Mouse (Mus musculus): Measurements from ENCODE around the gene Ctrc.
A peak's percentile ranks its signal among the peaks of the same experiment; 100 is the strongest.

The Ctrc gene

DNA sequence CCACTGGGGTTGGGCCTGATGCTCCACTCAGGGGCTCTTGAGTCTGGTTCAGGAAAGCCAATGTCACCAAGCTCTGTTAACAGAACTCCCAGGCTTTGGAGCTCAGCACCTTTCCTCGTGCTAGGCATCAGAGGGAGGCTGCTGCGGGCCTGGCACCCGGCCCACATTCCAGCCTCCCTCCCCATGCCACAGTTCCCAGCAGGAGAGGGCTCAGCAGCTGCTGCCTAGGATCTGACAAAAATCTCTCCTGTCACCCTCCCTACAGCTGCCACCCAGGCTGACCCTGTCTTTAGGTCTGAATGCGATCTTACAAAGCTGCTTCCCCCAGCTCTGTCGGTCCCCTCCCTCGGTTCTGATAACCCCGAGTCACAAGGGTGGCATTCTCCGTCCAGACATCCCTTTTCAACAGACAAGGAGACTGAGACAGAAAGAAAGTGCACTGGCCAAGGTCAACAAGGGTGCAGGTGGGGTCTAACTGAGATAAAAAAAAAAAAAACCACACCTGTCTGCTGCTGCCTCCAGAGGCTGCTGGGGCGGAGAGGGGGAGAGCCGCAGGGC, 20.9 kb upstream of the Ctrc start:
- peak; percentile 62 to 81 for DNase-seq

DNA sequence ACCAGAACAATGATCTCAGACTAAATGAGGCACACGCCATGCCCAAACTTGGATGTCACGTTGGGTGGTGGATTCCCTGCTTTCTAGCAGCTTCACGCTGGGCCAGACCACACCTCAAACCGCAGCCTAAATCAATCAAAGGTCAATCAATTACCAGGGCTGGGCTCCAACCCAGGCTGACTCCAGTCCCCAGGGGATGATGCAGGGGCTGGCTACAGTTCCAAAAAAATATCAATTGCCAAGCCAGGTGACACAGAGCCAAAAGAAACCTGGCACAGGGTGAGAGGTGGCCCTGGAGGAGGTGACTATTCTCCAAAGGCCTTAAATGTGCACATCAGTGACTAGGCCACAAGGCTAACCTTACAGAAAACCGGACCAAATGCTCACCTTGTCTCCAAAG, 19.4 kb upstream of the Ctrc start:
- peak in 1 of 2 experiments; percentile 39 for DNase-seq

DNA sequence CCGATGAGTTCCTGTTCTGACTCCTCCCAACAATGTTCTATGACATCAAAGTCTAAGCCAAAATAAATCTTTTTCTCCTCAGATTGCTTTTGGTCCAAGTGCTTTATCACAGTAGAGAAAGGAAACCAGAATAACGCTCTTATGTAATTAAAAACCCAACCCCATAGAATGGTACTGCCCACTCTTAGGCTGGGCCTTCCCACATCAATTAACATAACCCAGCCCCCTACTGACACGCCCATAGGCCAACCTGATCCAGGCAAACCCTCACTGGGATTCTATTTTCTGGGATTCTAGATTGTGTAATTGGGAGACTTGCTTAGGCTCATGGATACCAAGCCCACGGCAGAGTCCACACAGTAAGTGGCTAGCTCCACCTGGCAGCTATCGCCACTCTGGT, 18.8 kb upstream of the Ctrc start:
- DNase-seq, result no peak

DNA sequence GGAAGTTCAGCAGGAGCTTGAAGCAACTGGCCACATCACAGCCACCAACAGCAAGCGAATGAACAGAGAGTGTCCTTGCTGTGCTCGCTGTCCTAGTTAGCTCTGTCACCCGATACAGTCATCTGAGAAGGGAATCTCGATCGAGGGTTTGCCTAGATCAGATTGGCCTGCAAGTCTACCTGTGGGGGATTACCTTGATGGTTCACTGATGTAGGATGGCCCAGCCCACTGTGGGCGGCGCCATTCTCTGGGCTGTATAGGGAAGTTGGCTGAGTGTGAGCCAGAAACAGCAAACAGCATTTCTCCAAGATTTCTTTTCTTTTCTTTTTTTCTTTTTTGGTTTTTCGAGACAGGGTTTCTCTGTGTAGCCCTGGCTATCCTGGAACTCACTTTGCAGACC, 18.3 kb upstream of the Ctrc start:
- DNase-seq, result peak in 1 of 2 experiments; percentile 25

DNA sequence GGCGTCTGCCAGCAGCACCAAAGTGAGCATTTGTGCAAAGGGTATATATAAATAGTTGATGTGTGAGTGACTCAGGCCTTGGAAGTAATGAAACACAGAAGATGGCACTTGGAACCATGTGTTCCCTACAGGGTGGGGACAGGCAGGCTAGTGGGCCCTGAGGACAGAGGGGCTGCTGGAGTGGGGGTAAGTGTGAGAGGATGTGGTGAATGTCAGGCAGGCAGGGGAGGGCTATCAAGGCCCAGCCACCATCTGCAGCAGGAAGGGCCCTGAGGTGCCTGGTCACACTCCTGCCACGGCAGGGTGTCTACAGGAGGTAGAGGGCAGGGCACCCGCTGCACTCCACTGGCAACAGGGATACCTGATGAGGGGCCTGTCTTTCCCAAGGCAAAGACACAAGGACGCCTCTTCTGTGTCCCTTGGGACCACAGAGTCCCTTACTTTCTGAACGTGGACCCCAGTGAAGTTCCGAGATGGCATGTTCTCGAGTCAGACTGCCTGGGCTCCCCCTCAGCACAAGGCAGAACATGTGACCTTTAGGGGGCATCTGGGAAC, 17.6 kb upstream of the Ctrc start:
- no peak for DNase-seq

DNA sequence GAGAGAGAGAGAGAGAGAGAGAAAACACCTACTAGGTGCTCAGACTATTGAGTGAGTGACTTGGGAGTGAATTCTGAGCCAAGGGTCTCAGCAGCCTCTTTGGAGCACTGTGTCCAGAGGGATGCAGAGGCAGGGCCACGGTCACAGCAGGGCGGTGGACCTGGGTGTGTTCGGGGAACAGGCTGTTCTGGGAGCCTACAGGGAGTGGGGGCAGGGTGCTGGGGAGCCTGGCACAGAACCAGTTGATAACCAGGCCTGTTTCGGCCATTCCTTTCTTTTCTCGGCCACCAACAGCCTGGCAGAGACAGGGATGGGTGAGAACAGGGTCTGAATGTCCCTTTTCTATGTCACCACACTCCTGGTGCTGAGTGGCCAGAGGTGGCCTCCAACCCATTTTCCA, 16.7 kb upstream of the Ctrc start:
- peak in 1 of 2 experiments; percentile 37 for DNase-seq

DNA sequence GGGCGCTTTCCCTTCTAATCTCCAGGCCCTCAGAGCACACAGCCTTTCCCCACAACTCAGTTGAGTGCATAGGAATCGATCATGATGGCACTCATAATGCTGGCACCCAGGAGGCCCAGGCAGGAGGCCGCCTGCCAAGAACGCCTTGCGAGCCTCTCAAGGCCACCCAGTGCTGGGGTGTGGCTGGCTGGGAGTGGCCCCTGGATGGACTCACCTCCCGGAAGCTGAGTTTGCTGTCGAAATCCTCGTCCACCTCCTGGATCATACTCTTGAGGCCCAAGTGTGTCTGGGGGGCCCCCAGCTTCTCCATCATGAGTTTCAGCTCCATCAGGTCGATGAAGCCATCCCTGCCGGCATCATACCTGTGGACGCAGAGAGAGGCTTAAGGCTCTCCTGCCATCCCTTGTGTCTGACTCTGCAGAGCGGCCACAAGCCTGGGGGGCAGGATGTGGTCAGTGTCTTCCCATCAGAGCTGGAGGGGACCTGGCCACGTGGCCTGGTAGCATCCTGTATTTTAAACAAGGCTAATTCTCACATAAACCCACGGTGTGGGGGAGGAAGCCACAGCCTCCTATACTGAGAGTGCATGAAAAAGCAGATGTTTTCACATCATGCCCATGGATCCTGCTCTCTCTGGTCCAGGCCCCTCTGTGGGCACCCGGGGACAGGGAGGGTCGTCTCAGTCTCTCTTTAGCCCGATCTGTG, 15.6 kb upstream of the Ctrc start:
- DNase-seq, result peak in 1 of 2 experiments; percentile 31

DNA sequence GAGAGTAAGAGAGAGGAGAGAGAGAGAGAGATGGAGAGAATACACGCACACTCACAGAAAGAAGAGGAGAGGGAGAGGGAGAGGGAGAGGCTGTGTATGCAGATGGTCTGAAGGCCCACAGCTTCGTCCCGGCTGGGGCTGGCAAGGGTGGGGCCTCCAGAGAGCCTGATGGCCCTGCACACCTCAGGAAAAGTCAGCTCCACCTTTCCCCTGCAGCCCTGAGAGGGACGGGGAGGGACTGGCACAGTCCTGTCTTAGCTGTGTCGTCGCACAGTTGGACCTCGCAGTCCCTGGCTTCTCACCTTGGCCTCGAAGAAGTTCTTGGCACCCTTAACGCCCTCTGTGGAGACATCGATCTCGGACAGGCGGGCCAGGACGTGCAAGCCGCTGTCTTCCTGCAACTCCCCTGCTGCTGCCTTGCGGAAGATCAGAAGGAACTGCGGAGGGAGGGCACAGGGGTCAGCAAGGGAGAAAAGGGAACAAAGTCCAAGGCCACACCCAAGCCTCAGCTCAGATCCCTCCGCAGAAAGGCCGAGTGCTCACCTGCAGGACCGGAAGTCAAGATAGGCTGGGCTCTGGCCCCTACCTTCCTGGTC, 14.2 kb upstream of the Ctrc start:
- DNase-seq, result peak in 1 of 2 experiments; percentile 37

DNA sequence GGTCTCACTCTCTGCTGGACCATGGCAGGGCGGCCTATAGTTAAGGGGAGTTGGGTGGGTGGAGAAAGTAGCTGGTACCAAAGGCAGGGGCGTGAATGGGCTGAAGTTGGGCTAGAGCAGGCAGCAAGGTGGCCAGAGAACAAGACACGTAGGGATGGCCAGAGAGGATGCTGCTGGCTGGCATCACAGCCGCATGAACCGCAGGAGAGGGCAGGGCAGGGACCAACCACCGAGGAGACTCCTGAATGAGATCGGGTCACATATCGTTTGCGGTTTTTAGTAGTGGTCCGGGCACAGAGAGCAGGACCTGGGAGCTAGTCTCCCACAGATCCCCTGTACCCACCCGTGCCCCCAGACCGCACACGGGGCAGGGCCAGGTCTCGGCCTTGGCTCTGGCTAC, 13.2 kb upstream of the Ctrc start:
- DNase-seq, result peak in 1 of 2 experiments; percentile 39

DNA sequence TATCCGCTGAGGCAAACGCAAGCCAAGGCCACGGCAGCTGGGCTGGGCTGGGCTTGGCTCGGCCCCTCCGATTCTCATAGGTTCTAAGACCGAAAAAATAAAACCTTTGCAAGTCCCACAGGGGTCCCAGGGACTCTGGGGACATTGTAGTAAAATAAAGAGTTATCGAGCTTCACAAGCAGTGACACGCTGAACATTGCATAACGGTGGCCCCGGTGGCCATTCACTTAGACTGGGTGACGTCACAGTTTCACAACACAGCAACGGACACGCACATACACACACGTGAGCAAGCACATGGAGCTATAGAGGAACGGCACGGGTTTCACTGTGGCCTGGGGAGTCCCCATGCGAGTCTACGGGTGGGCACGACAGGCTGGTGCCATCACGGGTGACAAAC, 12.3 kb upstream of the Ctrc start:
- peak in 1 of 2 experiments; percentile 71 for DNase-seq

DNA sequence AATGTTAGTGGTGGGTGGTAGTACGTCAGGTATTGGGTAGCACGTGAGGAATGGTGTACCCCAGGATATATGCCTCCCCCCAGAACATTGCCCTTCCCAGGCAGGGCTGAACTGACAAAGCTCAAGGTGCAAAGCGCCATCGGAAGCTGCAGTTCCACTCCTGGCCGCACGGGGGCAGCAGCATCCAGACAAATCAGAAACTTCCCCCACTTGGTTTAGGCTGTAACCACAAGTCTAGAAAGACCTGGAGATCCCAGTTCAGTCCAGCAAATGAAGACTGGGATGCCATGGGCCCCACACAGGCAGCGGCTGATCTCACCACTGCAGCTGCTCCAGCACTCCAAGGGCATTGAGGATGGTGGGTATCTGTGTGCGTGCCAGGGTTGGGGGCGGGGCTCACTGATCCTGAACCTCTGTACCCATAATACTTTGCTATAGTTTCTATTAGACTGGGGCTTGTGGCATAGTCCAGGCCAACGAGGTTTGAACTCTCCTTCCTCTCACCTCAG, 11.3 kb upstream of the Ctrc start:
- DNase-seq, result peak; percentile 79 to 85

DNA sequence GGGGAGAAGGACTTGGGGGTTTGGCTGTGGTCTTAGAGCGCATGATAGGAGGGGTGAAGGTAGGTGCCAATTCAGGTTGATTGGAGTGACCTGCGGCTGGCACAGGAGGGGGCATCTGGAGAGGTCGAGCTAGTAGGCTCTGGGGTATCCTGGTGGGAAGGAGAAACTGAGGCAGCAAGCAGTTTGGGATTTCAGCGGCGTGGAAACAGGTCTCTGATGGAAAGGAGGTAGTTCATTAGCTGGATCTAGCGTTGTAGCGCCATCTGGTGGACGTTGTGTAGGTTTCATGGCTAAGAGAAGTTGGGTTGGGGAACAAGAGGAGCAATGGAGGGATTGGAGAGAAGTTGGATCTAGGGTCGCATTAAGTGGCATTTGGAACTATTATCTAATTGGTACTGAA, 7.3 kb upstream of the Ctrc start:
- DNase-seq, result peak in 1 of 2 experiments; percentile 69

DNA sequence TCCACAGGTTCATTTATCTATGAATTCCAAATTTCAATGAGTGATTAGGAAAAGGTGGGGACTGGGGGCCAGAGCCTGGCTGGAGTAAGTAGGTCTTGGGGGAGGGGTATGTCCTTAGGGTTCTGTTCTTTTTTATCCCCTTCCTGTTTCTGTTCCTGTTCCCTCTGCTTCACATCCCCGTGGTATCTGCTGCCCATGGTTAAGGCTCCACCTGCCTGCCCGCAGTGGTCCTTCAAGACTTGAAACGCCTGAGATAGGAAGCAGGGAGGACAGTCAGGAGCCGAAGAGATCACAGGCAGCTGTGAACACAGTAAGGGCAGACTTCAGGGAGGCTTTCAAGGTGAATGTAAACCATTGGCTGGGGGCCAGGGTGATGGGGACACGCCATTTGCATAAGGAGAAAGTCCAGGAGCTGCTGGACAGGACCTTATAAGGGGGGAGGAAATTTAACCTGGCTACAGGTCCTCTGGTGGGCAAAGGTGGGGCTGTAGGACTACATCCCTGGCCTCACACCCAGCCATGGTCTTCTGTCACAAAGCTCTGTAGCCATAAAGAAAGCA, 11.5 kb downstream of the Ctrc start:
- peak; percentile 63 to 75 for DNase-seq

DNA sequence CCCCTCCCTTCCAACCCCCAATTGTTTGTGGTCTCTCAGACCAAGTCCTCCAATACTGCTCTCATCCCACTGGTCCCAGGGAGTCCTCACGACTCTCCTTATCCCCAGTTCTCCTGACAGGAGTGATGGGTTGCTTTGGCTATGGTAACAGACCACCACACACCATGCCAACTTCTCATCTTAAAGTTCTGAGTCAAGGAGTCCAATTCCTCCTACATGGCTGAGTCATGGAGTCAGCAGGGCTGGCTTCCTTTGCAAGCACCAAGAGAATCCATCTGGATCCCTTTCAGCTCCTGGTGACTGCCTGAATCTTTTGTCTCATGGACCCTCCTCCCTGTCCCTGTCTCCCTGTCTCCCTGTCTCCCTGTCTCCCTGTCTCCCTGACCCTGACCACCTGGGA, 12.2 kb downstream of the Ctrc start:
- no peak for DNase-seq

DNA sequence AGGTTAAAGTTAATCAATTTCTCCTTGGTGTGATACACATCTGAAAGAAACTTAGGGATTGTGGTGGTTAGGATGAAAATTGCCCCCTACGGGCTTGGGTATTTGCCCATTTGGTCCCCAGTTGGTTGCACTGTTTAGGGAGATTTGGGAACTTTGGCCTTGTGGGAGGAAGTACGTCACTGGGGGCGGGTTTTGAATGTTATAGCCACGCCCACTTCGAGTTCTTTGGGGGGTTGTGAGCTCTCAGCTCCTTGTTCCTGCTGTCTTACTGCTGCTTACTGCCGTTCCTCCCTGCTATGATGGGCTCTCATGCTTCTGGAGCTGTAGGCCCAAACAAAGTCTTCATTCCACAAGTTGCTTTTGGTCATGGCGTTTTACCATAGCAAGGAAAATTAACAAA, 14.8 kb downstream of the Ctrc start:
- no peak for DNase-seq

DNA sequence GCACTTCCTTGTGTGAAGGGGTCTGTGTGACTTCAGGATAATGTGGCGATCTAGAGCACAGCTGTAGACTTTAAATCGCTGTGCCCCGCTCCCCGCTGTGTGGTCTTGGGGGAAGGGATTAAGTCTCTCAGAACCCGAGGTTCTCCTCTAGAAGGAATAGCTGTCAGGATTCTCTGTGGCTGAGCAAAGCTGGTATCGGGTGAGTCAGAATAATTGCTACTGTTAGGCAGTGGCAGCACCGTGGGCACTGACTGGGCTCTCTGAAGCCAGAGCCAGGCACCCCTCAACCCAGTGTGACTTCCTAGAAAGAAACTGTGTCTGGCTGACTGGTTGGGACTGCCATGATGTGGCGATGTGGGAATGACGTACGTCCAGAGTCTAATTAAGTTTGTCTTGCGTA, 15.8 kb downstream of the Ctrc start:
- no peak for DNase-seq

DNA sequence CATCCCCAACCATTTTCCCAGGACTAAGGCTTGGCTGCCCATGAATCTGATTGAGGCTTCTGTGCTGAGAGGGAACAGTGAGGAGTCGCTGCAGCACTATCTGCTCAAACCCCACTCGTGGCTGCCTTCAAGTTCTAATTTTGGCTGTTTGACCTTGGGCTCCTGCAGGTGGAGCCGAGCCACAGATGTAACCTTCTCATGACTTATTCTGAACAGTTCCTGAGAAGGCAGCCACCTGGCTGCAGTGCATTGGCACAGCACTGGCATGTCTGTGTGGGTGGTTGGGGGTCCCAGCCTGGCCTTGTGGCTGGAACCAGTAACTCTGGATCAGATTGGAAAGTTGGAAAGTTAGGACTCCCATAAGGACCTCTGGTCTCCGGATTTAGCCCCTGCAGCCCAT, 18.0 kb downstream of the Ctrc start:
- no peak for DNase-seq

DNA sequence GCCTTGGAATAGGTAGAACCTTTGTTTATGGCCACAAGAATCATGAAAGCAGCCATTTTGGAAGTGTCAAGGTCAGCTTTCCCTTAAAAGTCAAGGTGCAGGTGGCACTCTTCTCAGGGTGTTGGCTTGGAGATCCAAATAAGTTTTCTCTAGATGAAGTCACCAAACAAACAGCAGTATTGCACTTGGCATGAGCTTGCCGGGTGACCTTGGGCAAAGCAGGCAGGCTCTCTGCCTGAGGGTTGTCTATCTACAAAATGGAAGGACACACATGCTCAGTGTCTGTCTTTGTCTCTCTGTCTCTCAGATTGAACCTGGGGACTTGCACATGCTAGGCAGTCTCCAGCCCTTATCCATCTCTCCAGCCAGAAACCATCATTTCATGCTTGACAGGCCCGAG, 18.8 kb downstream of the Ctrc start:
- no peak for DNase-seq

DNA sequence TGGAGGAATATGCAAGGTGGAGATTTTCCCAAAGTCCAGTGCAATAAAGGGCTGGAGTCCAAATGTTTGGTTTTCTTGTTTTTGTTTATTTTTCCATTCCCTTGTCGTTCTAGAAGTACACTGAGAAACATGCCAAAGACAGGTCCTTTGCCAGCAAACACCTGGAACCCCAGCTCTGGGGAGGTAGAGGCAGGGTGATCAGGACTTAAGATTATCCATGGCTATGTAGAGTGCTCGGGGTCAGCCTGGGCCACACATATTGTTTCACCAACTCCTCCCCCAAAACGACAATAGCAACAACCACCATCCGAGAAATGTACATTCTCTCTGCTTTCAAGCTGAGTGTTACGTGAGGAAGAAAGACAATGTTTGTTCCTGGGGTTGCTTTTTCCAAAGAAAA, 20.1 kb downstream of the Ctrc start, which contains the start of gene Cela2a:
Gene Cela2a (minus strand): TSS at position 101 of the 400 bp plus-strand sequence.
- no peak for DNase-seq

DNA sequence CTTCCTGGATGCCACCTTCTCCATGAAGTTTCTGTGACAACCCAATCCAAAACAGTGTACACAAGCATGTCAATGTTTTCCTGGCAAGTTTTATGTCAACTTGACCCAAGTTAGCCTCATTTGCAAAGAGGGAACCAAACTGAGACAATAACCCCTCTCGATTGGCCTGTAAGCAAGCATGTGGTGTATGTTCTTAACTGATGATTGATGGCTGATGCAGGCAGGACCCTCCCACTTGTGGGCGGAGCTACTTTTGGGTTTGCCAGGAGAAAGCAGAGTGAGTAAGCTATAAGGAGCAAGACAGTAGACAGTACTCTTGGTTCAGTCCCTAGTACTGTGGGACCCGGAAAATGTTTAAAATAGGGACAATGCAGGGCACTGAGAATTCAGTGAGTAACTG, 23.2 kb downstream of the Ctrc start:
- peak; percentile 16 to 41 for DNase-seq

DNA sequence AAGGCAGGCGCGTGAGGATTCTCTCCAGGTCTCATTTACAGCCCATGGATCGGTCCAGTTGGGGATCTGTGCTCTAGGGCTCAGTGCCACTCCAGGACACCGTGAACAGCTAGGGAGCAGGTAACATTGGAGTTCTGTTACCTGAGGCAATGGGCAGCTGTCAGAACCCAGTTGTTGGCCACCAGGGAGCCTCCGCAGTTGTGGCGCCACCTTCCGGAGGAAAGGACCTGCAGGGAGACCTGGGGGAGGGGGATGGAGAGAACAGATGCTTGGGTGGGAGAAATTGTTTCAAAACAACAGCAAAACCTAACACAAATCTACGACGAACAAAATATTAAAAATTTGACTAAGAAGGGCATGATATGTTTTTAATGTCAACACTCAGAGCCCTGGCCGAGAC, 24.1 kb downstream of the Ctrc start:
- DNase-seq, result peak; percentile 42 to 54

DNA sequence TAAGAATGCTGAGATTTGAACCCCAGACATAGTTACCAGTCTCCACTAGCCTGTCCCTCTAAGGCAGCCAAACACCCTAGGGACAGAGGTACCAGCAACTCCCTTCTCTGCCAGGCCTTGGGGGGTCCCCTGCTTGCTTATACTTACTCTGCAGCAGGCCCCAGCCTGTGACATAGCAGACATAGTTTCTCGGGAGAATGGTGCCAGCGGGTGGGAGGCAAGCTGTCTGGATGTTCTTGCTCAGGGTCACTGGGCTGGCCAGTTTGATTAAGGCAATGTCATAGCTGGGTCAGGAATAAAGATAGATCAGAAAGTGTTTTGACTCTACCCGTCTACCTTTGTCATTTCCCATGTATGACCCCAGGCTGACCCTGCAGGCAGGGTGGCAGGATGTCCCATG, 25.0 kb downstream of the Ctrc start:
- peak in 1 of 2 experiments; percentile 25 for DNase-seq

DNA sequence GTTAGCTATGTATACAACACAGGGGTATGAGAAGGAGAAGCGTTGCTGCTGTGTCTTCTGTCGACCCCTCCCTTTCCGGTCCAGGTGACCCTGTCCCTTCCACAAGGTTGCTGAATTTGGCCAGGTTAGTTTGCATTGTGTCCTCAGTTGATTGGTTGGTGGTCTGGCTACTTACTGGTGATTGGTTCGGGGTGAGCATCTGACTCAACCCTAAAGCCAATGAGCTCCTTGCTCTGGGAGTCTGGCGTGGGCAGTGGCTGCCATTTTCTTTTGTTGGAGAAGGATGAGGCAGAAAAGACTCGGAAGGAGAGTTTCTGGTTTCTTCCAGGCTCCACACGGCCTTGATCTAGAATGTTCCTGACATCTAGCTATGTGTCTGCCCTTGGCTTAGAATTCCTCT, 26.8 kb downstream of the Ctrc start:
- DNase-seq, result no peak
